Mouse (Mus musculus) thymus, postnatal 4 days (tissue): ENCODE data around the gene Sgsm1.
A peak's percentile ranks its signal among the peaks of the same experiment; 100 is the strongest.
"Not testable (repeated sequence)": the region's sequence is repeated elsewhere in the genome, so short reads cannot be mapped to it uniquely, and the experiment has no call there.

Source experiments
- DNase-seq: peaks from one replicate; pipeline ENCODE4 v3.0.0; 2021

Sgsm1 gene

DNA sequence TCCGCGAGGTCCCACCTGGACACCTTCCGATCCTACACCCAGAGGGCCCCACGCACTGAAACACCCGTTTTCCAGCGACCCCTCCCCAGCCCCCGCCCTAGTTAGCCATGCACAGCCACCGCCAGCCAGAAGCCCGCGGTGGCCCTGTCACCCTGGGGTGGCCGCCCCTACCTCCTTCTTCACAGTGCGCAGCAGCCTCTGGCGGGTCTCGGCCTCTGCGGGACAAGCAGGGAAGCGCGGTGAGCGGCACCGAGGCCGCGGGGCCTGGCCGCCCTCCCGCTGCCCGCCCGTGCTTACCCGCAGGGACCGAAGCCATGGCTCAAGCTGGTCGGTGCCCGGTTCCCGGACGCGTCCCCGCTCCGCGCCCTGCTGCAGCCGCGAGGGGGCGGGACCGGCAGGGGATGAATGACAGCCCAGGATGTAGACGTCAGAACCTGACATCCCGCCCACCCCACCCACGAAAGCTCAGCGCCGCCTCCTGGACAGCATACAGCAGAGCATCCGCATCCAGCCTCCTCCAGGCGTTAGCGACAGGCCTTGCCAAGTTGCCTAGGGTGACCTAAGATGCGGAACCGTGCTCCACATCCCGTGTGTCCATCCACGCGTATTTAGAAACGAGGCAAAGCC lies at the start of gene Sgsm1:
Gene Sgsm1 (minus strand): TSS at position 410 of the 627 bp plus-strand sequence.
- DNase-seq: peak; percentile 75

DNA sequence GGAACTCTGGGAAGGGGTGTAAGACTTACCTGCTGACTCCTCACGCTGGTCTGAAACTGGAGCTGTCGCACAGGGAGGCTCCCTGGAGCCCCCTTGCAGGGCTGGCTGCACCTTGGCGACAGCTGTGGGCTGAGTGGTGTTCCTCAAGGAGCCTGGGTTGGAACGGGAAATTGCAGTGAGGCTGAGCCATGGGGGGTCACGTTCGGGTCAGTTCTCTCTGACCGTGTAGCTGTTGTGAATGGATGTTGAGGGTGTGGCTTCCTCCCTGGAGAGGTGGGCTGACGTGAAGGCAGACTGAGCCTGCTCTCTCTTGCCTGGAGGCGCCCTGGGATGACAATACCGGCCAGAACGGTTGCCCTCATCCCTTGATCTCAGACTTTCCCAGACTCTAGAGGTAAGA lies 48.2 kb upstream of the Sgsm1 start:
- no peak for DNase-seq

DNA sequence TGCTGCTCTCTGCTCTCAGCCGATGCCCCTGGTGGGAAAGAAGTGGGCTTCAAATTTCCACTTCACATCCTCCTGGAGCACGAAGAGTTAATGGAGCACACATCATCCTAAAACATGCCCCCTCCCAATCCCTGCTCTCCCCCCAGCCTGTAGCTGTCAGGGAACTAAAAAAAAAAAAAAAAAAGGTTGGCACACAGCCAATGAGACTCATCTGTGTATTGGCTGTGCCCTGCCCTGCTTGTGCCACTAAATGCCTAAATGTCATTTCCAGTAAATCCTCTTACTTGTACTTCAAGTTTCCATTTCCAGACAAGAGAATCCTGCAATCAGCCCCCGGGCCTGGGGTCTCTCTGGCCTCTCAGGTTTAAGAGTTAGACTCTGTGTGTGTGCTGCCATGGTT lies 47.1 kb upstream of the Sgsm1 start:
- DNase-seq: no peak

DNA sequence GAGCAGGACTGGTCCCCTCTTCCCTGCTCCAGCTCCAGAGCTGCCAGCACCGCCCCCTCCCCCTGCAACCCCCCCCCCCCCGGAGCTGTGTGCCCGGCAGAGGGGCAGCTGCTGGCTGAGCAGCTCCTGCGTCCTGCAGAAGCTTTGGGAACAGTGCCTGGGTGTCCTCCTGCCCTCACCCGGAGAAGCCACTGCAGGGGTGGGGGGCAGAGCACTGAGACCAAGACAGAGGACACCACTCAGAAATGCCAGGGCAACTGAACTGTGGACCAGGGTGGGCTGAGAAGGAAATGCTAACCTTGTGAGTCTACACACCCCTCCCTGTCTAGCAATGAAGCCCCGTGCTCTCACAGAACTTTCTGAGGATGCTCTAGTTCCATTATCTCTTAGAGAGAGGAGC lies 46.6 kb upstream of the Sgsm1 start, which contains the start of gene Aym1:
Gene Aym1 (plus strand): TSS at position 109 of the 400 bp plus-strand sequence.
- DNase-seq: no peak

DNA sequence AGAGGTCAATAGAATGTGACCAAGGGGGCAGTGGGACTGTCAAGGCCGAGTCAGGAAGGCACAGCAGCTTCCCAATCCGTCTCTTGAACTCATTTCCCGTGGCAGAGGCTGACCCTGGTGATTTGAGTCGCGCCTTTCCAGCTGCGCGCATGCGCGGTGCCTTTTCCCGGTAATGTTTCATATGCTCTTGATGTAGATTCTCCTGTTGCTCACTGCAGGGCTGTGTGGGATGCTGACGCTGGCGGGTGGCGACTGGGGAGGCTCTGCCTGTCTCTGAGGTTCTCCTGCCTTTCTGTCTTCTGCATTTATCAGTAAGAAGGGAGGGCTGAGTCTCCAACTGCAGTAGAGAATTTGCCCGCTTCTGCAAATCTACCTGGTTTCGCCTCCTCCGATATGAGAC lies 43.7 kb upstream of the Sgsm1 start:
- DNase-seq: peak; percentile 17

DNA sequence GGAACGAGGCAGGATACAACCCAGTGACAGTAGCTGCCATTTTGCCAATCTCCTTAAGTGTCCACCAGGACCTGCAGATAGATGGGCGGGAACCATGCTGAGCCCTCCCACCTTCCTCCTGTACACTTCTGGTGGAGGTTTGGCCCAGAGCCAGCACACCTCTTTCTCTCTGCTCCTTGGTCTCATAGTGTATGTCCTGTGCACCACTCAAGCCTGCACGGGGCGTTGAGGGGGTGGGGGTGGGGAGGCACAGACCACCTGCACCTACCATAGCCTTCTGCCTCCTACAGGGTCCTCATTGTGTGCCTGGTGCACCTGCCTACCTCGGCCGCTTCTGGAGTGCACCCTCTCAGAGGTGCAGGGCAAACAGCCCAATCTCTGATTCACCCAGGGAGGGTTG lies 42.0 kb upstream of the Sgsm1 start:
- DNase-seq: no peak

DNA sequence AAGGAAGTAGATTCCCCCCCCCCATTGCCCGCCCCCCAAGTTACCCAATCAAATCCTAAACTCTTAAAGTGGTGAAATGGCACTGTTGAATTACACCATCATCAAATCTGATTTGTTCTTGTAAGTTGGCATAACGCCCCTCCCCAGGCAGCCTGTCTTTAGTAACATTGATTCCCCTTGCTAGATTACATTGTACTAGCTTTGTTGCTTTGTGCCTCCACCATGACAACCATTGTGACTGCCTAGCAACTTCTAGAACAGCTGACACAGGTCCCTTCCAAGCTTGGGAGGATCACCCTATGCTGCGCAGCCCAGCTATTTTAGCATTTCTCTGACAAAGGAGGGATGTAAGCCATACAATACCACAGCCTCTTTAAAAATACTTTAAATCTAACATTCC lies 41.2 kb upstream of the Sgsm1 start:
- DNase-seq: no peak

DNA sequence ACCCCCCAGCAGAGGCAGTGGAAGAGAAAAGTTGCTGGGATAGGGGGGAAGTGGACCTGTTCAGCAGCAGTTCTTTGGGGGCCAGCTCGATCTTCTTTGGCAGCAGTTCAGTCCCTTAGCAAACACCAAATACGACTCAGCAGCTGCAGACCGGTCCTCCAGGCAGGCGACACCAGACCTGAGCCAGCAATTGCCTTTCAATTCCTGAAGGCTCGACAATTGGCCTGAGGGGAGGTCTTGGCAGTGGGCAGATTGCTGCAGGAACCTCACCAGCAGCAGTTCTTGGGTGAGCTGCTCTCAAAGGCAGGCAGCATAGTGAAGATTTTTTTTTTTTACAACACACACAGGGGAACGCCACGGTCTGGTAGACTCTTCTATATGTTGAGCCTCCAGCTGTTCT lies 39.2 kb upstream of the Sgsm1 start:
- DNase-seq: no peak

DNA sequence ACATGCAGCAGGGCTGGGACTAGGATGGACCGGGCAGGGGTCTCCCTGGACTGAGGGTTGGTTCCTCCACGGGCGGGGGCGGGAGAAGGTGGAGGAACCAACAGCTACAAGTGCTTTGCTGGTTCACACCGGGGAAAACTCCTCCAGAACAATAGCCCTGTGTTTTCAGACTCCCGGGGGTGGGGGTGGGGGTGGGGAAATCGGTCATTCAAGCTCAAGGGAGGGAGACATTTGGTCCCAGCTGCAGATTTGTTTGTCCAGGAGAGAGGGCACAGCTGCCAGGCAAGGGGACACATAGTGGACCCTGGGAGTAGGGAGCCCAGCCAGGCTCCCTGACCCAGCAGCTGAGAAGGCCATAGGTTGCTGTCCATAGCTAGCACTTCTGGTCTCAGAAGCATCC lies 38.6 kb upstream of the Sgsm1 start:
- DNase-seq: no peak

DNA sequence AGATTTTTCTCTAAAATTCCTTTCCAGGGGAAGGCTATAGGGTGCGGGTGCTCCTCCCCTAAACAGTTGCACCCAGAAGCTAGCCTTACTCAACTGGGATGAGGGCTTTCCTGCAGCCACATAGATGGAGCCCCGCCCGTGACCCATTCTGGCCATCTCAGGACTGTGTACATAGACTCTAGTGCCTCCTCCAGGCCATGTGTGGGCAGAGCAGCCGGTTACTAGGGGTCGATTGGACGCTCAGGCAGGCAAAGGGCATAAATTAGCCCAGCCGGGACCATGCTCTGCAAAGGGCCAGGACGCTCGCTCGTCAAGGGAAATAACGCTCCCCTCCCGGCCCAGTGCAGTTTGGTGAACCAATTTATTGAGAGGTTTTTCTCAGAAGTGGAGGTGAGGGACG lies 38.0 kb upstream of the Sgsm1 start:
- no peak for DNase-seq

DNA sequence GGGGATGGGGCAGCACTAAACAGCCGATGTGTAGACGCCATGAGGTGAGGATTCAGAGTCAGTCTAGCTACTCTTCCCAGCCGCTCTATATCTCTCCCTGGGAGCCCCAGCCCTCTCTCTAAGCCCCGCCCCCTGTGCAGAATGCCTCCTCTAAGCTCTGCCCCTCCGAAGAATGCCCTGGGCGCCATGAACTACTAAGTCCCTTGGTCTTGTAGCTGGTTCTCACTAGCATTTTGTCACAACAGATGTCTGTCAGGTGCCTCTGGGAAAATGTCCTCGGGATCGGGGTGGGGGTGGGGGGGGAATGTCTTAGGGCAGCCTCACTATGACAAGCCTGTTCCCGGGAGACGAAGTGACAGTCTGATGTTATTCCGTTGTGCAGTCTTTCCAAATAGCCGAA lies 37.0 kb upstream of the Sgsm1 start:
- no peak for DNase-seq

DNA sequence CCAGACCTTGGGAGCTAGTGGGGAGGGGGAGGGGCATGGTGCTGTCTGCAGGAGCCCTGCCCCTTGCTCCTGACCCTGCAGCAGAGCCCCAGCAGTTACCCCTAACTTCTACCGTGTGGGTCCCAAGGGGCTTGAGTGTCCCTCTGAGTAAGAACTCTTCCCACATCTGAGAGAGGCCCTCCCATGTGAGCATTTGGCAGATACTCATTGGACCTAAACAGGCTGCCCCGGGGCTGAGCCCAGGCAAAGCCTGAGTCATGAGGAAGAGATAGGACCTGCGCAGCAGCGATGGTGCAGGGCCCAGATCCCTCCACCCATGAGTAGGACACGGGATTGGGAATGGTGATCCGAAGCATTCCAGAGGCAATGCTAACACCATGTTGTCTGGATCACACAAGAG lies 36.1 kb upstream of the Sgsm1 start:
- DNase-seq: not testable (repeated sequence)

DNA sequence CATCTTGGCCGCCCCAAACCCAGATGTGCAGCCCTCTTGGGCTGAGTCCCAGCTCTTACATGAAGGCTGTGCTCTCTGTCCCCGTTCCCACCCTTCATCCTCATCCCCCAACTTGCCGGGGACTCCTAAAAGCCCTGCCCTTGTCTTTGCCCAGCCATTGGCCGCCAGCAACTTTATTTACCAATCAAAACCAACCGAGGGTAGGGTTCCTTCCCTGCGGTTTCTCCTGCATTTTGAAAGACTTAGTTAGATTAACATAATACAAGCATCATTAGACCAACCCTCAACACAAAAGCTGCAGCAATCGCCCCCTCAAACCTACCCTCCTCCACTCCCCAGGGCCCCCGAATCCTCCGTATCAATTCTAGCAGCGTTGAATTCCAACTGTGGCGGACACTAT lies 35.2 kb upstream of the Sgsm1 start:
- no peak for DNase-seq

DNA sequence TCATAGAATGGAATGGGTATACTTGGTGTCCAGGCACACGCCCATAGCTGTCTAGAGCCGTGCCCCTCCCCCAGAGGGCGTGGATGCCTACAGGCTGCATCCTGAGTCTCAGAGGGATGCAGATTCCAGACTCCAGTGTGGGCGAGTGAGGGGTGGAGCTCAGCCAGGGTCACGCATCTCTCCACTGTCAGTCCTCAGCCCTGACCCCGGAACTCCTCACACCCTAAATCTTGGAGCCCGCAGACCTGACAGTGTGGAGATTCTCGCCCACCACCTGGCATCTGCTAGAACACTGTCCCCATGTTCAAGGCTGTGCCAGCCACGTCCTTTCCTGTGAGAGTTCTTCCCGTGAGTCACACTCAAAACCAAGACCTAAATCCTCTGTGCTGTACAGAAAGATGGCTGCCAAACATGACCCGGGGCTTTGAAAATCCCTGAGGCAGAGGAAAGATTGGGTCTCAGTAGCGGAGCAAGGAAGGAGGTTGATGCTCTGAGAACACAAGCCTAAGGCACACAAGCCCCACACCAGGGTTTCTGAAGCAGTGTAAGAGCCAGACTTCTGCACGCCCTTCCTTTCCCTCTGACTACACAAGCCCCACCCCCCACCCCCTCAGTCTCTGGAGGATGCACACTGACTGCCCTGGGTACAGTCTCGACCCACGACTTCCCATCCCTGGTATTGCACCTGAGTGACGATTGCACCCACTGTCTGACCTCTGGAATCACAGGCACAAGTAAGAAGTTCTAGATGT lies 34.2 kb upstream of the Sgsm1 start:
- no peak for DNase-seq

DNA sequence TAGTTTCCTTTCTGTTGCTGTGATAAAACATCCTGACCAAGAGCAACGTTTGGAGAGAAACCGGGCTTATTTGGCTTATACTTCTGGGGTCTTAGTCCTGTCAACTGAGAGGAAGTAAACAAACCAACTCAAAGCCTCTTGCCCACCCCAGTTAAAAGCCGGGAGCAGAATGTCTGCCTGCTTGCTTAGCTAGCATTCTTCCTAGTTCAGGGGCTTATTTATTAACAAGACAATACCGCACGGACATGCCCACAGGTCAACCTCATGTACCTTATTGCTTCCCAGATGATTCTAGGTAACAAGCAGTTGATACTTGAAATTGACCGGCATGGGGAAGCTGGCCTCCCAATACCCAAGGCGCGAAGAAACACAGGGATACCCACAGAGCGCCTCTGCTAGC lies 25.7 kb upstream of the Sgsm1 start:
- DNase-seq: no peak

DNA sequence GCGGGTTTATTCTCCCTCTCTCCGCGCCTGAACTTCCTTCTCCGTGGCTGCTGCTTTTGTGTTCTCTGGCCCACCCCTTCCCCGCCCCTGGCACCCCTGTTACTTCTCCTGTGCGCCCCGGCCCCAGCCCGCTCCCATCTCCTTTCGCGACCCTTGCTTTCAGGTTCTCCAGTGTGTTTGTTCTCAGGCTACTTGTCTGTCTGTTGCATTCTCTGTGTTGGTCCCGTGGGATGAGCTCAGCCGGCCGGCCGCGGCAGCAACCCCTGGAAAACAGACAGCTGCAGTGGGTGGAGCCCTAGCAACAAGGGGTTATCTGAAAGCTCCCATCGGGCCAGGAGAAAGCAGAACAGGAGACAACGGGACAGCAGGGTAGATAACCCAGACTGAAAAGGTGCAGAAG lies 25.1 kb upstream of the Sgsm1 start:
- DNase-seq: no peak

DNA sequence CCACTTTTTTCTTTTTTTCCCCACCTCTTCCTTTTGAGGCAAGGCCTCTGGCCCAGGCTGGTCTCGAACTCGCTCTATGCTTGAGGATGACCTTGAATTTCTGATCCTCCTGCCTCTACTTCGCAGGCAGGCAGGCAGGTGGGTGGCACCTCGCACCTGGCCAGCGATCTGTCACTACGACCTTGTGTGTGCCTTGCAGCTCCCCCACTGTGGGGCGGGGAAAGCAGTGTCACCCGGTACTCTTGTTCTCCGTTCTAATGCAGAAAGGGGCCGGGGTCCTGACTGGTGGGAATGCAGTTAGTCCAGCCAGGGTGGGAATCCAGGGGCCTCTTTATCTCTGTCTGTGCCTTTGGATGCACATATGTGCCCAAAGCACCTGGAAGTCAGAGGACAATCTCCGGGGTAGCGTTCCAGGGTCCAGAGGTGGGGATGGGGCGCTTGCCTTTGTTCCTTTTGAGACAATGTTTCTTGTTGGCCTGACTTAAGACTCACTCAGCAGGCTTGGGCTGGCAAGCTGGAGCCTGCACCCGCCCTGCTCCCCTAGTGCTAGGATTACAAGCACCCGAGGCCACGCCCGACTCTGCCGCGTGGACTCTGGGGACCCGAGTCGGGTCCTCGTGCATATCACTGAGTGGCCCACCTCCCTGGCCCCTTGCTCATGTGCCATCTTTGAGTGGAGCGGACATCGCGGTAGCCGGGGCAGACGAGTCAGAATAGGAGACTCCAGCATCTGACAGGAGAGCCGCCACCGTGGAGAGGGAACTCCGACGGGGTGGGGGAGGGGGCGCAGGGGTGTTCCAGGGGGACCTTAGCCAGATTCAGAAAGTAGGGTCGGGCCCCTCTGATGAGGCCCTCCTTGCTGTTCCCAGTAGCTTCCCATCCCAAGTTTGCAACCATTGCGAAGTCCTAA lies 24.3 kb upstream of the Sgsm1 start:
- DNase-seq: no peak

DNA sequence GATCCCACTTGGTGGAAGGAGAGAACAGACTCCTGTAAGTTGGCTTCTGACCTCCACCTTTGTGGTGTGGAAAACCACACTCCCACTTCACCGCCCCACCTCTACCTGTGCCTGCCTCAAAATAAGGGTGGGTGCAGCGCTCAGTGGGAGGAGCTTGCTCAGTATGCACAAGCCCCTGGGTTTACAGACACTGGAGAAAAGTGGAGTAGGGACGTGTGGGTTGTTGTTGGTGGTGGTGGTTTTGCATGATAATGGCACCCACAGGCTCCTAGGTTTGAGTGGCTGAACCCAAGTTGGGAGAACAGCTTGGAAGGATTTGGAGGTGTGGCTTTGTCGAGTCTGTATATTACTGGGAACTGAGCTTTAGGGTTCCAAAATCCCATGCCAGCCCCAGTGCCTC lies 22.3 kb upstream of the Sgsm1 start:
- no peak for DNase-seq

DNA sequence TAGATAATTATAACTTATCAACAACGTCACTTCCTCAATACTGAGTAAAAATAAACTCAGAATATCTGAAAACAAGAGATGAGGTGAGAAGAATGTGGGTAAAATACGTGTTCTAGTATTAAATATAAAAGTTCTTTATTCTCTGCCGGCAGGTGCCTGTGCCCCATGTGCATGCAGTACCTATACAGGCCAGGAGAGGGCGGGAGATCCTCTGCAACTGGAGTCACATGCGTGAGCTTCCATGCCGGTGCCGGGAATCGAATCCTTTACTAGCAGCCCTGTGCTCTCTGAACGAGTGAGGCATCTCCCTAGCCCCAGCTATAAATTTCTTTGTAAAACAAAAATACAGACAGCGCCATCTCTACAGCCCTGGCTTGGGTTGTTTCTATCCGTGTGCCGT lies 21.7 kb upstream of the Sgsm1 start:
- DNase-seq: peak; percentile 66

DNA sequence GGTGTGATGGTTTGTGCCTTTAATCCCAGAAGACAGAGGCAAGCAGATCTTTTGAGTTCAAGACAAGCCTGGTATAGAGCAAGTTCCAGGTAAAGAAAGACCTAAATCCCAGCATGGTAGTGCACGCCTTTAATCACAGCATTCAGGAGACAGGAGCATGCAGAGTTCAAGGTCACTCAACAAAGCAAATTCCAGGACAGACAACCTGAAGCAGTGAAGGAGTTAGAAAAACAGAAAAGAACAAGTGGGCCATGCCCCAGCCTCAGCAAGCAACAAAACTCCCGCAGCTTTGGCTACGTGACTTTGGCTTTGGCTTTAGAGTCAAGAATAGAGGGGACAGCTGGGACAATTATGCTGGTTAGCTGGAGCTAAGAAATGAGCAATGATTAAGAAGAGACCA lies 19.6 kb upstream of the Sgsm1 start:
- no peak for DNase-seq

DNA sequence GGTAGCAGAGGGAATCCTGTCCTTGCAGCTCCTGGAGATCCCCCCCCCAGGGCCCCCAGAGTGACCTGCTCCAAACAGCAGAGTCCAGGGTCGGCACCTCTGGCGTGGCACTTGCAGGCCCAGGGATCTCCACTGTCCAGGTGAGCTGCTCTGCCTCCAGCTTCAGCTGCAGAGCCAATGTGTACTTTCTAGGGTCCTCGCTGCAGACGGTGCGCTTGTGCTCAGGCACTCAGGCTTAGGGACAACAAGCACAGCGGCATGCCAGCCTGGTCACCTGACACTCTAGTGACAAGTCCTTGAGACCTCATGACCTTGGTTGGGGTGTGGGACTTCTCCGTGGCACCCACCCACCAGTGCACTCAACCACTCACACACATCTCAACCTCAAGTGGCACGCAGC lies 18.9 kb upstream of the Sgsm1 start:
- DNase-seq: no peak

DNA sequence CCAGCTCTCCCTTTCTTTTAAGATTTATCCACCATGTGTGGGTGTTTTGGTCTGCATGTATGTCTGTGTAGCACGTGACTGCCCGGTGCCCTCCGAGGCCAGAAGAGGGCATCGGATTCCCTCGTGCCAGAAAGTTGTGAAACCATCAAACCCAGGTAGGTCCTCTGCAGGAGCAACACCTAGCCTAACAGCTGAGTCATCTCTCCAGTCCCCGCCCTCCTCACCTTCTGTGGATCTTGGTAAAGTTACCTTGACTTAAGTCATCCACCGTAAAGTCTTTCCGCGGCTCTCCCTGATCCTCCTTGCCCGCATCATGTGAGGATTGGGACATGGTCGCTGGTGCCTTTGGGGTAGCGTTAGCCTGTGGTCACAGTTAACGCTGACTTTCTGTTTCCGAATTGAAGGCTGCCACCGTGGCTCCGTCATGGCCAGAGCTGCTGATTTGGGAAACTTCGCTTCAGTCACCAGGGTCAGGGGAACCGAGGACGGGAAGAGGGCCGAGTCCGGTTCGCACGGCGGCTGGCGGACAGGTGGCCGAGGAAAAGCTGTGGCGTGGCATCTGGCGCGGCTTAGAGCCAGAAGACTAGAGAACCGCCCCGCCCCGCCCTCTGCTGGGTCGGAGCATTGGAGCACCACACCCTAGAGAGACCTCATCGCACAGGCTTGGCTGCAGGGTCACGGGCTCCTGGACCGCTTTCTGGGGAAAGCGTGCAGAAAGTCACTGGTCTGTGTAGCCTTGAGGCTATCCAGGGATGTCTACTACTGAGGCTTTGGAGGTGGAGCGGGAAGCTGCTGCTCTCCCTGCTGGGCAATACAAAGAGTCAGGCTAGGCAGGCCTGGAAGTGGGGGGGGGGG lies 13.4 kb upstream of the Sgsm1 start:
- peak; percentile 14 for DNase-seq

DNA sequence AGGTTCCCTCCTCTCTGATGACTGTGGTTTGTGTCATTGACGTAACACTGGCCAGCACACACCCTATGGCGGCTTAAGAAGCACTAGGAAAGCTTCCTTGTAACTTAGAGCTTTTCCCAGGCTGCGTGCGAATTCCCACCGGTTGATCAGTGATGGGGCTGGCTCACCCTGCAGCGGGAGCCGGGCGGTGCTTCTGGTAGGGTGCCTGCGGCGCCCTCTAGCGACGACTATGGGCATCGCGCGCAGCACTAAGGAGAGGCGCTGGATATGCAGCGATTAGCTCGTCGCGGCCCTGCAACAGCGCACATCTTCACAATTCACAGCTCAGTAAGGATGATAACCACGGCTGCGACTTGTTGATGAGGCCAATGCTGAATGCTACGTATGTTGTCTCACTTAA lies 3.4 kb upstream of the Sgsm1 start:
- peak; percentile 65 for DNase-seq
